ENCODE assay signal across 19 mouse cellular contexts in the genomic region with DNA sequence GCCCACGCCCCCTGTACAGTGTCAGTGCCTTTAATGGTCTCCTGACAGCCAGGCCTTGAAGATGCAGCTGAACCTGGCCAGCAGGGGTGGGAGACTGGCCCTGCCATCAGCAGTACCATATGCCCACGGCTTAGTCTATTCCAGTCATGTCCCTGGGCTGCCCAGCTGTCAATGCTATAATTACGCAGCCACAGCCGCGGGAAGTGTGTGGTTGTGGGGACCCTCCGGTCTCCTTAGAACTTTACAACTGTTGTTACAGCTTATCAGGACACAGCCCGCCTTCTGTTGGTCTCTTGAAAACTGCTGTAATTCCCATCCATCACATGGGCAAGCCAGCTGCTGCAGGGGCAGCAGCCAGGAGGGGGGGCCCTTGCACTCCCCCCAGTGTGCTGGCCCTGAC.
A peak's percentile ranks its signal among the peaks of the same experiment; 100 is the strongest.
DNase-seq lines count a peak whose midpoint lies in the region; ATAC-seq and TF ChIP-seq lines count a peak whose summit lies in the region.
"Had no signal": no experiment of that assay in that cellular context is flagged by ENCODE, and none has a peak within 500 bp of the region (broad histone marks: within the 10 kb centered on the region; RNA-seq: fewer than 3 reads in every experiment).

No protein-coding gene starts in this region.

- H3K9ac ChIP-seq in limb, embryonic 11.5 days (ENCODE audit: low read length): no peak overlapping the region
- no peak overlapping the region for H3K9ac ChIP-seq in embryonic facial prominence, embryonic 15.5 days
- H3K9ac ChIP-seq: forebrain, embryonic 15.5 days; midbrain, embryonic 15.5 days; neural tube, embryonic 12.5 days had no signal

- WGBS in limb, embryonic 11.5 days: 30% methylated on average over 7 of the region's 7 CpGs
- WGBS in limb, embryonic 10.5 days: 43% methylated on average over 7 of the region's 7 CpGs
- WGBS in embryonic facial prominence, embryonic 15.5 days: 72% methylated on average over 7 of the region's 7 CpGs

- no peaks in the 10 kb centered on the region for H3K4me1 ChIP-seq in limb, embryonic 11.5 days (ENCODE audit: control insufficient read depth, insufficient read depth, low read length)
- H3K4me1 ChIP-seq in limb, embryonic 10.5 days: peaks cover 6% of the 10 kb centered on the region
- H3K4me1 ChIP-seq in embryonic facial prominence, embryonic 15.5 days: no peaks in the 10 kb centered on the region
- H3K4me1 ChIP-seq: forebrain, embryonic 15.5 days; midbrain, embryonic 15.5 days; neural tube, embryonic 12.5 days had no signal

- H3K27me3 ChIP-seq in limb, embryonic 11.5 days (ENCODE audit: control insufficient read depth, insufficient read depth, low read length): no peaks in the 10 kb centered on the region
- no peaks in the 10 kb centered on the region for H3K27me3 ChIP-seq in limb, embryonic 10.5 days (ENCODE audit: low read depth, poor library complexity, severe bottlenecking)
- no peaks in the 10 kb centered on the region for H3K27me3 ChIP-seq in embryonic facial prominence, embryonic 15.5 days
- no peaks in the 10 kb centered on the region for H3K27me3 ChIP-seq in myocyte (ENCODE audit: control insufficient read depth, insufficient read depth, insufficient read length)
- H3K27me3 ChIP-seq: forebrain, embryonic 15.5 days; midbrain, embryonic 15.5 days; neural tube, embryonic 12.5 days had no signal

- H3K9me3 ChIP-seq in limb, embryonic 11.5 days (ENCODE audit: control insufficient read depth, low read length): no peaks in the 10 kb centered on the region
- H3K9me3 ChIP-seq in limb, embryonic 10.5 days (replicated peaks): no peaks in the 10 kb centered on the region
- H3K9me3 ChIP-seq in embryonic facial prominence, embryonic 15.5 days (replicated peaks): no peaks in the 10 kb centered on the region
- H3K9me3 ChIP-seq: forebrain, embryonic 15.5 days; midbrain, embryonic 15.5 days; neural tube, embryonic 12.5 days had no signal

- TF ChIP-seq POLR2A in myocyte (IDR thresholded peaks at IDR 0.05; ENCODE audit: insufficient read length, low read depth): no peak

- ATAC-seq in frontal cortex, adult (ENCODE audit: low TSS enrichment): peak; percentile 31; the same call in 1 of the 2 replicates
- no peak for ATAC-seq in limb, embryonic 11.5 days (ENCODE audit: insufficient number of reproducible peaks, low FRiP score, low TSS enrichment, low read depth)
- ATAC-seq in embryonic facial prominence, embryonic 15.5 days (ENCODE audit: insufficient number of reproducible peaks, low FRiP score, low TSS enrichment, low read depth): peak; percentile 81
- ATAC-seq: forebrain, embryonic 15.5 days; intestine, postnatal 0 days; midbrain, embryonic 15.5 days had no signal

- DNase-seq in frontal cortex, postnatal 25 days (ENCODE audit: low spot score in 2 of 2): no peak
- peak; percentile 34 for DNase-seq in limb, embryonic 11.5 days (ENCODE audit: low spot score)
- DNase-seq in limb, embryonic 10.5 days (ENCODE audit: low spot score): no peak
- no peak for DNase-seq in lung, postnatal 14 days
- DNase-seq: B cell, adult 2 months; cerebellum, postnatal 36 days; gastrocnemius, postnatal 36 days; kidney, postnatal 14 days; liver; lung, adult 2 months; thymus, postnatal 36 days had no signal

- H3K4me2 ChIP-seq in limb, embryonic 11.5 days (ENCODE audit: low read depth, severe bottlenecking): no peak overlapping the region
- no peak overlapping the region for H3K4me2 ChIP-seq in embryonic facial prominence, embryonic 15.5 days (replicated peaks)
- no peak overlapping the region for H3K4me2 ChIP-seq in myocyte (ENCODE audit: low read depth)
- H3K4me2 ChIP-seq: forebrain, embryonic 15.5 days; midbrain, embryonic 15.5 days; neural tube, embryonic 12.5 days had no signal

- no peaks in the 10 kb centered on the region for H3K36me3 ChIP-seq in limb, embryonic 11.5 days (ENCODE audit: control insufficient read depth, insufficient read depth, low read length)
- no peaks in the 10 kb centered on the region for H3K36me3 ChIP-seq in limb, embryonic 10.5 days
- H3K36me3 ChIP-seq in embryonic facial prominence, embryonic 15.5 days: no peaks in the 10 kb centered on the region
- H3K36me3 ChIP-seq in myocyte (ENCODE audit: control insufficient read depth, insufficient read depth): no peaks in the 10 kb centered on the region
- H3K36me3 ChIP-seq: forebrain, embryonic 15.5 days; midbrain, embryonic 15.5 days; neural tube, embryonic 12.5 days had no signal

- no peak overlapping the region for H3K27ac ChIP-seq in limb, embryonic 11.5 days (replicated peaks; ENCODE audit: low read depth, low read length)
- no peak overlapping the region for H3K27ac ChIP-seq in limb, embryonic 10.5 days
- no peak overlapping the region for H3K27ac ChIP-seq in embryonic facial prominence, embryonic 15.5 days (replicated peaks)
- H3K27ac ChIP-seq: forebrain, embryonic 15.5 days; midbrain, embryonic 15.5 days; neural tube, embryonic 12.5 days had no signal

- no peak overlapping the region for H3K4me3 ChIP-seq in limb, embryonic 11.5 days (ENCODE audit: low read depth, low read length)
- no peak overlapping the region for H3K4me3 ChIP-seq in limb, embryonic 10.5 days
- no peak overlapping the region for H3K4me3 ChIP-seq in embryonic facial prominence, embryonic 15.5 days (replicated peaks)
- no peak overlapping the region for H3K4me3 ChIP-seq in myocyte
- H3K4me3 ChIP-seq: erythroblast, embryonic 14.5 days; forebrain, embryonic 15.5 days; midbrain, embryonic 15.5 days; neural tube, embryonic 12.5 days had no signal

- H3ac ChIP-seq in myocyte (ENCODE audit: control insufficient read depth, insufficient read length): no peak overlapping the region

- no peaks in the 10 kb centered on the region for H3K79me2 ChIP-seq in myocyte (ENCODE audit: control insufficient read depth, insufficient read depth)

TF ChIP-seq in myocyte, 11 proteins besides CTCF, POLR2A, EP300 and RAD21:
- TF ChIP-seq MAX (IDR thresholded peaks at IDR 0.05; ENCODE audit: low read depth) (no peak), REST (IDR thresholded peaks at IDR 0.05; ENCODE audit: insufficient read depth, insufficient read length) (no peak), TCF3 (IDR thresholded peaks at IDR 0.05; ENCODE audit: insufficient read length, low read depth) (peak; percentile 49), E2F4 (IDR thresholded peaks at IDR 0.05; ENCODE audit: insufficient read depth) (no peak), POLR2AphosphoS2 (IDR thresholded peaks at IDR 0.05; ENCODE audit: insufficient read length, low read depth) (no peak), USF1 (IDR thresholded peaks at IDR 0.05; ENCODE audit: low read depth) (no peak), SRF (IDR thresholded peaks at IDR 0.05; ENCODE audit: control insufficient read depth, insufficient read length, low read depth) (no peak), MYOG (IDR thresholded peaks at IDR 0.05; ENCODE audit: control insufficient read depth in 1 of 3, insufficient read depth in 1 of 3, insufficient read length in 2 of 3, low read depth in 2 of 3) (peak; percentile 58 to 92 (median 76)), CEBPB (IDR thresholded peaks at IDR 0.05; ENCODE audit: insufficient read depth, poor library complexity, severe bottlenecking) (no peak), TCF12 (IDR thresholded peaks at IDR 0.05; ENCODE audit: insufficient read depth, poor library complexity, severe bottlenecking) (peak; percentile 60), MYOD1 (IDR thresholded peaks at IDR 0.05; ENCODE audit: control insufficient read depth in 1 of 3, insufficient read length in 2 of 3, low read depth in 2 of 3) (peak in 2 of 3 experiments; percentile 69 to 82)
